Mouse (Mus musculus): ENCODE data around the gene Rpl34. TPM values are rescaled to one million over a fixed set of nuclear protein-coding genes. Genes with fewer than 3 reads are reported as not detected.

The Rpl34 gene
- total RNA-seq, 2 experiments from 2014 or later, result 740 to 770 TPM

Other genes starting within 250 kb of the Rpl34 start
- gene Etnppl, start 113.0 kb downstream of the Rpl34 start, total RNA-seq (2021), result under 1 TPM in 1 of 2 experiments, not detected in 1; 0.36 TPM
- 100 to 1,000 TPM; 111 to 122 TPM for gene Ostc, start 21.0 kb downstream of the Rpl34 start, total RNA-seq (2021)